Mouse (Mus musculus): ENCODE results near the gene Tmem210.
A peak's percentile ranks its signal among the peaks of the same experiment; 100 is the strongest.
"Not testable (repeated sequence)": the region's sequence is repeated elsewhere in the genome, so short reads cannot be mapped to it uniquely, and the experiment has no call there.

The Tmem210 gene

GRCm38 (mm10) chr2:25287927-25288649, at the start of gene Tmem210:
Gene Tmem210 (plus strand): TSS chr2:25288145.
- no peak for DNase-seq (ENCODE audit: low read depth)

- DNase-seq (ENCODE audit: low read depth): no peak
Observed at GRCm38 (mm10) chr2:25239766-25240165, 48.2 kb upstream of the Tmem210 start.

- DNase-seq (ENCODE audit: low read depth): no peak
Observed at GRCm38 (mm10) chr2:25240310-25240709, 47.6 kb upstream of the Tmem210 start.

- no peak for DNase-seq (ENCODE audit: low read depth)
Observed at GRCm38 (mm10) chr2:25240723-25241437, 47.1 kb upstream of the Tmem210 start.

GRCm38 (mm10) chr2:25241438-25241775, 46.5 kb upstream of the Tmem210 start:
- no peak for DNase-seq (ENCODE audit: low read depth)

GRCm38 (mm10) chr2:25242101-25242506, 45.8 kb upstream of the Tmem210 start, which contains the start of the genes Rnf208 and Cysrt1:
Gene Rnf208 (plus strand): TSS chr2:25242255.
Gene Cysrt1 (minus strand): TSS chr2:25242452.
- DNase-seq (ENCODE audit: low read depth): no peak

- no peak for DNase-seq (ENCODE audit: low read depth)
Observed at GRCm38 (mm10) chr2:25243342-25243741, 44.6 kb upstream of the Tmem210 start.

- DNase-seq (ENCODE audit: low read depth): no peak
Observed at GRCm38 (mm10) chr2:25244144-25244543, 43.8 kb upstream of the Tmem210 start.

GRCm38 (mm10) chr2:25246183-25247072, 41.5 kb upstream of the Tmem210 start, which contains the start of gene AL732309.1:
Gene AL732309.1 (minus strand): TSS chr2:25246863.
- no peak for DNase-seq (ENCODE audit: low read depth)

GRCm38 (mm10) chr2:25252331-25252730, 35.6 kb upstream of the Tmem210 start:
- peak; percentile 55 for DNase-seq (ENCODE audit: low read depth)

- DNase-seq (ENCODE audit: low read depth): peak; percentile 91
Observed at GRCm38 (mm10) chr2:25255284-25255779, 32.6 kb upstream of the Tmem210 start, which contains the start of gene Tmem203. Gene Tmem203 (plus strand): TSS chr2:25255439.

- DNase-seq (ENCODE audit: low read depth): peak; percentile 89
Observed at GRCm38 (mm10) chr2:25256443-25257109, 31.4 kb upstream of the Tmem210 start.

- DNase-seq (ENCODE audit: low read depth): not testable (repeated sequence)
Observed at GRCm38 (mm10) chr2:25257250-25257649, 30.7 kb upstream of the Tmem210 start.

GRCm38 (mm10) chr2:25258887-25259286, 29.1 kb upstream of the Tmem210 start:
- DNase-seq (ENCODE audit: low read depth): peak; percentile 55

- no peak for DNase-seq (ENCODE audit: low read depth)
Observed at GRCm38 (mm10) chr2:25261870-25262269, 26.1 kb upstream of the Tmem210 start.

GRCm38 (mm10) chr2:25262291-25262767, 25.6 kb upstream of the Tmem210 start, which contains the start of gene Tprn:
Gene Tprn (plus strand): TSS chr2:25262618.
- DNase-seq (ENCODE audit: low read depth): peak; percentile 99

- DNase-seq (ENCODE audit: low read depth): peak; percentile 54
Observed at GRCm38 (mm10) chr2:25262795-25263622, 24.9 kb upstream of the Tmem210 start.

- DNase-seq (ENCODE audit: low read depth): no peak
Observed at GRCm38 (mm10) chr2:25263623-25264285, 24.2 kb upstream of the Tmem210 start.

GRCm38 (mm10) chr2:25264286-25264660, 23.7 kb upstream of the Tmem210 start:
- no peak for DNase-seq (ENCODE audit: low read depth)

GRCm38 (mm10) chr2:25264851-25265250, 23.1 kb upstream of the Tmem210 start:
- DNase-seq (ENCODE audit: low read depth): no peak

All from 416B (cell line).